Mouse (Mus musculus): ENCODE data around the gene Cd83. TPM values are rescaled to one million over a fixed set of nuclear protein-coding genes. Genes with fewer than 3 reads are reported as not detected.

Gene Cd83
- polyA plus RNA-seq, 1 experiment from 2014 or later: 10.6 TPM

GRCm38 (mm10) chr13:43813431-43813830 lies 28.9 kb downstream of the Cd83 start:
- H3K9me3 ChIP-seq (replicated peaks; ENCODE audit: control insufficient read depth, low read length): 0 out of 2 replicates have a peak, but pooled peaks cover 2% of the 10 kb centered on the region
- H3K4me1 ChIP-seq (ENCODE audit: control insufficient read depth, insufficient read depth, low read length): no peaks in the 10 kb centered on the region
- H3K4me3 ChIP-seq (replicated peaks; ENCODE audit: low read length): no peak overlapping the region
- no peak overlapping the region for H3K4me2 ChIP-seq (ENCODE audit: low read depth, low read length)
- no peak for ATAC-seq (ENCODE audit: insufficient read depth, low FRiP score)
- WGBS: 90% methylated on average over 8 of the region's 8 CpGs
- H3K27me3 ChIP-seq (ENCODE audit: control insufficient read depth, insufficient read depth, low read length): no peaks in the 10 kb centered on the region
- H3K27ac ChIP-seq (ENCODE audit: low read length): no peak overlapping the region
- no peaks in the 10 kb centered on the region for H3K36me3 ChIP-seq (ENCODE audit: control insufficient read depth, insufficient read depth, low read length)
- H3K9ac ChIP-seq (ENCODE audit: low read length): no peak overlapping the region

- no peaks in the 10 kb centered on the region for H3K36me3 ChIP-seq (ENCODE audit: control insufficient read depth, insufficient read depth, low read length)
- no peak overlapping the region for H3K27ac ChIP-seq (ENCODE audit: low read length)
- H3K4me2 ChIP-seq (ENCODE audit: low read depth, low read length): no peak overlapping the region
- H3K9ac ChIP-seq (ENCODE audit: low read length): no peak overlapping the region
- 0 out of 2 replicates have a peak, but pooled peaks cover 2% of the 10 kb centered on the region for H3K9me3 ChIP-seq (replicated peaks; ENCODE audit: control insufficient read depth, low read length)
- H3K4me1 ChIP-seq (ENCODE audit: control insufficient read depth, insufficient read depth, low read length): no peaks in the 10 kb centered on the region
- no peak for ATAC-seq (ENCODE audit: insufficient read depth, low FRiP score)
- no peak overlapping the region for H3K4me3 ChIP-seq (replicated peaks; ENCODE audit: low read length)
- WGBS: 76% methylated on average over 3 of the region's 3 CpGs
- no peaks in the 10 kb centered on the region for H3K27me3 ChIP-seq (ENCODE audit: control insufficient read depth, insufficient read depth, low read length)
These were observed 32.9 kb downstream of the Cd83 start for GRCm38 (mm10) chr13:43817461-43817860.

GRCm38 (mm10) chr13:43818307-43819019 lies 33.9 kb downstream of the Cd83 start:
- 0 out of 2 replicates have a peak, but pooled peaks cover 2% of the 10 kb centered on the region for H3K9me3 ChIP-seq (replicated peaks; ENCODE audit: control insufficient read depth, low read length)
- H3K4me2 ChIP-seq (ENCODE audit: low read depth, low read length): no peak overlapping the region
- no peak overlapping the region for H3K27ac ChIP-seq (ENCODE audit: low read length)
- no peaks in the 10 kb centered on the region for H3K36me3 ChIP-seq (ENCODE audit: control insufficient read depth, insufficient read depth, low read length)
- WGBS: 57% methylated on average over 7 of the region's 7 CpGs
- ATAC-seq (ENCODE audit: insufficient read depth, low FRiP score): no peak
- no peaks in the 10 kb centered on the region for H3K27me3 ChIP-seq (ENCODE audit: control insufficient read depth, insufficient read depth, low read length)
- H3K4me1 ChIP-seq (ENCODE audit: control insufficient read depth, insufficient read depth, low read length): no peaks in the 10 kb centered on the region
- no peak overlapping the region for H3K4me3 ChIP-seq (replicated peaks; ENCODE audit: low read length)
- no peak overlapping the region for H3K9ac ChIP-seq (ENCODE audit: low read length)

- 79% methylated on average over 6 of the region's 6 CpGs for WGBS
- Histone ChIP-seq H3K4me3 (replicated peaks; ENCODE audit: low read length) (no peak overlapping the region), H3K4me1 (ENCODE audit: control insufficient read depth, insufficient read depth, low read length) (no peaks in the 10 kb centered on the region), H3K9ac (ENCODE audit: low read length) (no peak overlapping the region), H3K4me2 (ENCODE audit: low read depth, low read length) (no peak overlapping the region), H3K27me3 (ENCODE audit: control insufficient read depth, insufficient read depth, low read length) (no peaks in the 10 kb centered on the region), H3K27ac (ENCODE audit: low read length) (no peak overlapping the region), H3K9me3 (replicated peaks; ENCODE audit: control insufficient read depth, low read length) (0 out of 2 replicates have a peak, but pooled peaks cover 2% of the 10 kb centered on the region), H3K36me3 (ENCODE audit: control insufficient read depth, insufficient read depth, low read length) (no peaks in the 10 kb centered on the region)
- ATAC-seq (ENCODE audit: insufficient read depth, low FRiP score): no peak
These were observed 34.4 kb downstream of the Cd83 start for GRCm38 (mm10) chr13:43819020-43819310.

- H3K4me3 ChIP-seq (replicated peaks; ENCODE audit: low read length): no peak overlapping the region
These were observed 35.5 kb downstream of the Cd83 start for GRCm38 (mm10) chr13:43820071-43820470.

GRCm38 (mm10) chr13:43822306-43822705 lies 37.7 kb downstream of the Cd83 start:
- H3K27ac ChIP-seq (ENCODE audit: low read length): no peak overlapping the region
- H3K36me3 ChIP-seq (ENCODE audit: control insufficient read depth, insufficient read depth, low read length): no peaks in the 10 kb centered on the region
- H3K4me3 ChIP-seq (replicated peaks; ENCODE audit: low read length): no peak overlapping the region
- no peaks in the 10 kb centered on the region for H3K27me3 ChIP-seq (ENCODE audit: control insufficient read depth, insufficient read depth, low read length)
- no peaks in the 10 kb centered on the region for H3K9me3 ChIP-seq (replicated peaks; ENCODE audit: control insufficient read depth, low read length)
- no peaks in the 10 kb centered on the region for H3K4me1 ChIP-seq (ENCODE audit: control insufficient read depth, insufficient read depth, low read length)
- H3K4me2 ChIP-seq (ENCODE audit: low read depth, low read length): no peak overlapping the region
- ATAC-seq (ENCODE audit: insufficient read depth, low FRiP score): no peak
- no peak overlapping the region for H3K9ac ChIP-seq (ENCODE audit: low read length)
- WGBS: 77% methylated on average over 4 of the region's 4 CpGs

More at GRCm38 (mm10) chr13:43820071-43820470, 35.5 kb downstream of the Cd83 start:
- Histone ChIP-seq H3K4me2 (ENCODE audit: low read depth, low read length) (no peak overlapping the region), H3K4me1 (ENCODE audit: control insufficient read depth, insufficient read depth, low read length) (no peaks in the 10 kb centered on the region), H3K9ac (ENCODE audit: low read length) (no peak overlapping the region), H3K36me3 (ENCODE audit: control insufficient read depth, insufficient read depth, low read length) (no peaks in the 10 kb centered on the region), H3K27me3 (ENCODE audit: control insufficient read depth, insufficient read depth, low read length) (no peaks in the 10 kb centered on the region), H3K9me3 (replicated peaks; ENCODE audit: control insufficient read depth, low read length) (0 out of 2 replicates have a peak, but pooled peaks cover 2% of the 10 kb centered on the region), H3K27ac (ENCODE audit: low read length) (no peak overlapping the region)
- 76% methylated on average over 8 of the region's 8 CpGs for WGBS
- no peak for ATAC-seq (ENCODE audit: insufficient read depth, low FRiP score)

- H3K4me2 ChIP-seq (ENCODE audit: low read depth, low read length): no peak overlapping the region
- no peak overlapping the region for H3K27ac ChIP-seq (ENCODE audit: low read length)
- no peak for ATAC-seq (ENCODE audit: insufficient read depth, low FRiP score)
- WGBS: 58% methylated on average over 5 of the region's 5 CpGs
- no peaks in the 10 kb centered on the region for H3K27me3 ChIP-seq (ENCODE audit: control insufficient read depth, insufficient read depth, low read length)
- no peak overlapping the region for H3K9ac ChIP-seq (ENCODE audit: low read length)
- no peaks in the 10 kb centered on the region for H3K9me3 ChIP-seq (replicated peaks; ENCODE audit: control insufficient read depth, low read length)
- no peaks in the 10 kb centered on the region for H3K36me3 ChIP-seq (ENCODE audit: control insufficient read depth, insufficient read depth, low read length)
- no peaks in the 10 kb centered on the region; the same call in 1 of the 2 replicates for H3K4me1 ChIP-seq (ENCODE audit: control insufficient read depth, insufficient read depth, low read length)
- H3K4me3 ChIP-seq (replicated peaks; ENCODE audit: low read length): no peak overlapping the region
These were observed 44.1 kb downstream of the Cd83 start for GRCm38 (mm10) chr13:43828648-43829047.

GRCm38 (mm10) chr13:43830892-43831673 lies 46.5 kb downstream of the Cd83 start:
- H3K4me2 ChIP-seq (ENCODE audit: low read depth, low read length): no peak overlapping the region
- no peaks in the 10 kb centered on the region for H3K36me3 ChIP-seq (ENCODE audit: control insufficient read depth, insufficient read depth, low read length)
- no peaks in the 10 kb centered on the region for H3K27me3 ChIP-seq (ENCODE audit: control insufficient read depth, insufficient read depth, low read length)
- no peaks in the 10 kb centered on the region for H3K9me3 ChIP-seq (replicated peaks; ENCODE audit: control insufficient read depth, low read length)
- peak; percentile 40; the same call in 1 of the 2 replicates for ATAC-seq (ENCODE audit: insufficient read depth, low FRiP score)
- H3K27ac ChIP-seq (ENCODE audit: low read length): no peak overlapping the region
- no peaks in the 10 kb centered on the region; the same call in 1 of the 2 replicates for H3K4me1 ChIP-seq (ENCODE audit: control insufficient read depth, insufficient read depth, low read length)
- no peak overlapping the region for H3K9ac ChIP-seq (ENCODE audit: low read length)
- no peak overlapping the region for H3K4me3 ChIP-seq (replicated peaks; ENCODE audit: low read length)
- WGBS: 69% methylated on average over 8 of the region's 8 CpGs

- no peak overlapping the region for H3K4me2 ChIP-seq (ENCODE audit: low read depth, low read length)
- no peak overlapping the region for H3K27ac ChIP-seq (ENCODE audit: low read length)
- no peaks in the 10 kb centered on the region; the same call in 1 of the 2 replicates for H3K4me1 ChIP-seq (ENCODE audit: control insufficient read depth, insufficient read depth, low read length)
- H3K9ac ChIP-seq (ENCODE audit: low read length): no peak overlapping the region
- 48% methylated on average over 7 of the region's 7 CpGs for WGBS
- no peaks in the 10 kb centered on the region for H3K36me3 ChIP-seq (ENCODE audit: control insufficient read depth, insufficient read depth, low read length)
- no peaks in the 10 kb centered on the region for H3K9me3 ChIP-seq (replicated peaks; ENCODE audit: control insufficient read depth, low read length)
- no peak overlapping the region for H3K4me3 ChIP-seq (replicated peaks; ENCODE audit: low read length)
- H3K27me3 ChIP-seq (ENCODE audit: control insufficient read depth, insufficient read depth, low read length): no peaks in the 10 kb centered on the region
- ATAC-seq (ENCODE audit: insufficient read depth, low FRiP score): no peak
These were observed 48.2 kb downstream of the Cd83 start for GRCm38 (mm10) chr13:43832731-43833130.

Data from stomach, embryonic 16.5 days (tissue).